Mouse (Mus musculus) forebrain, embryonic 15.5 days (tissue): ENCODE measurements at regions not wholly inside any gene's neighbourhood (a gene's known extent, or its start where the extent isn't known, plus 50 kb on each side); places are given as distances from the start of the nearest gene placed in this dataset.

Experiments
- ATAC-seq: fragments of 200-750 bp; cut with Nextera tagmentation; replicated peaks from 2 replicates; pipeline ENCODE4 v1.8.0; 2017; ENCODE audit warnings: mild to moderate bottlenecking, moderate TSS enrichment, moderate library complexity
- H3K27ac ChIP-seq: fragments of 300-500 bp; sonication (generic); replicated peaks from 2 replicates; pipeline ENCODE4 v1.5.1; 2015; ENCODE audit warnings: mild to moderate bottlenecking, inconsistent platforms
- H3K27me3 ChIP-seq: fragments of 300-500 bp; sonication (generic); 2 replicates; pipeline ENCODE4 v1.6.1; 2015; ENCODE audit warnings: inconsistent platforms
- H3K36me3 ChIP-seq: fragments of 300-500 bp; sonication (generic); 2 replicates; pipeline ENCODE4 v1.6.1; 2015; ENCODE audit warnings: mild to moderate bottlenecking, inconsistent platforms
- H3K4me1 ChIP-seq: fragments of 300-500 bp; sonication (generic); 2 replicates; pipeline ENCODE4 v1.6.1; 2015; ENCODE audit warnings: inconsistent platforms
- H3K4me2 ChIP-seq: fragments of 300-500 bp; sonication (generic); replicated peaks from 2 replicates; pipeline ENCODE4 v1.6.1; 2015; ENCODE audit warnings: mild to moderate bottlenecking, inconsistent platforms
- H3K4me3 ChIP-seq: fragments of 300-500 bp; sonication (generic); 2 replicates; pipeline ENCODE4 v1.5.1; 2015; ENCODE audit warnings: mild to moderate bottlenecking, inconsistent platforms
- H3K9ac ChIP-seq: fragments of 300-500 bp; sonication (generic); replicated peaks from 2 replicates; pipeline ENCODE4 v1.6.1; 2015; ENCODE audit warnings: mild to moderate bottlenecking, inconsistent platforms
- H3K9me3 ChIP-seq: fragments of 300-500 bp; sonication (generic); 2 replicates; pipeline ENCODE4 v1.6.1; 2016; ENCODE audit warnings: inconsistent platforms
- WGBS: fragments of 180-500 bp; shearing (Covaris S2); methylation state at CpG from one replicate; pipeline ENCODE4 v1.1.7; 2015; ENCODE audit warnings: mixed read lengths; 5-methylcytosine and 5-hydroxymethylcytosine counted together

DNA sequence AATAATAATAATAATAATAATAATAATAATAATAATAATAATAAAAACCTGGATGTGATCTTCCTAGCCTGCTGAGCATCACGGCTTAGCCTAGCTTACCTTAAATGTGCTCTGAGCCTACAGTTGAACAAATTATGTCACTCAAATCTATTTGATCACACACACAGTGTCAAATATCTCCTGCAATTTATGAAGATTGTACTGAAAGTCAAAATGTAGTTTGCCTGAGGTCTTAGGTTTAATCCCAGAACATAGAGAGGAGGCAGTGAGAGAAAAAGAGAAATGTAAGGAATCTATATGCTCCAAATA lies 456.4 kb downstream of the Tm4sf1 start:
- H3K9me3 ChIP-seq = no peaks in the 10 kb centered on the region
- WGBS = 63% methylated on average over 1 of the region's 1 CpGs
- H3K27ac ChIP-seq = 0 out of 2 replicates have a peak overlapping the region, but pooled peaks have one; percentile 61
- no peak overlapping the region for H3K4me2 ChIP-seq
- ATAC-seq = 0 out of 2 replicates have a peak, but pooled peaks have one; percentile 35
- no peak overlapping the region for H3K4me3 ChIP-seq
- H3K9ac ChIP-seq = no peak overlapping the region
- no peaks in the 10 kb centered on the region for H3K27me3 ChIP-seq
- H3K4me1 ChIP-seq = peaks cover 9% of the 10 kb centered on the region
- H3K36me3 ChIP-seq = no peaks in the 10 kb centered on the region

DNA sequence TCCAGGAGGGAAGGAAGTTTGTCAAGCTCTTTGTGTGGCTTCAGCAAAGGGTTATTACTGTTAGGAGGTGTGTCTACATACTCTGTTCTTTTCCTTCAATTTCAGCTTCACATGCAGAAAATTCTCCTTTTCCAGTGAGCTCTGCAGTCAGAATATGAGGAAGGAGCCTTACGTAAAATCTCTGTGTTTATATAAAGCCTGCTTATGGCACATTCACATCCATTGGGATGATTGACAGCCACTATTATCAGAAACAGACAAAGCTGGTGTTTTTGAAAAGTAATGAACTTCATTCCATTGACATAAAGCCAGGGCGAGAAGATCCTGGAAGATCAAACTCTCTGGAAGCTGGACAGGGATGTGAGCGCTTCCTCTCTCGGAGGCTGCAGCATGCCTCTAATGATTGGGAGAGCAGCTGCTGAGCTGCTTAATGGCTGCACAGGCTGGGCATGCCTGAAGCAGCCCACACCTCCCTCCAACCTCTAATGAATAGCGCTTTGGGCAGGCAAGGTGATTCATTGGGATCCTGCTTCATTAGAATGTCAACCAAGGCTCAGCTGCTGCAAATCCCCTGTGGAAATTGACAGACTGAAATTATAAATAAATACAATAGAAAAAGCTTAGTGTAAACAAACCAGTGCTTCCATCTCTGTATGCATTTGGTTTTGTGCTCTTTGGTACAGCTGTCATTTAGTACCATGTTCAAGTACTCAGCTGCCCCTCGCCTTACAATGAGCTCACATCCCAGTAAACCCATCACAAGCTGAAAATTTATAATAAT lies 456.9 kb downstream of the Tm4sf1 start:
- peak; percentile 94 for ATAC-seq
- no peaks in the 10 kb centered on the region for H3K36me3 ChIP-seq
- peaks cover 9% of the 10 kb centered on the region for H3K4me1 ChIP-seq
- H3K4me2 ChIP-seq = peak overlapping the region; percentile 30
- H3K4me3 ChIP-seq = no peak overlapping the region
- H3K9ac ChIP-seq = no peak overlapping the region
- peak overlapping the region; percentile 61 for H3K27ac ChIP-seq
- no peaks in the 10 kb centered on the region for H3K9me3 ChIP-seq
- no peaks in the 10 kb centered on the region for H3K27me3 ChIP-seq
- 16% methylated on average over 6 of the region's 6 CpGs for WGBS

DNA sequence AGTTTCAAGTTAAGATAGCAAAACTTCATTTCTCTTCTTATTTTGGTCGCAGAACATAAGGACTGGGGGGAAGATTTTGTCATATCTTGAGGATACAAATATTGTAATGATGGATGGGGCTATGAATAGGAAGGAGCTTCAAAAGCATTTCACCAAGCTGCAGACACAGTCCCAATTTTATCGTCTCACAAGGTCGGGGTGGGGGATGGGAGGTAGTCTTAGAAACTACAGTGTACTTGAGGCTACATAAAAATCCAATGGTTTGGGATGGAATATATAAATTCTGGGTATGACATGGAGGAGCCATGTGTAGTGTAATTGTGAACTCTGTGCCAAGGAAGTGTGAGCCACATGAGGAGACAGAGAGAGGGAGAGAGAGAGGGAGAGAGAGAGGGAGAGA lies 464.6 kb downstream of the Tm4sf1 start:
- Histone ChIP-seq H3K4me3 (no peak overlapping the region), H3K9me3 (no peaks in the 10 kb centered on the region), H3K27ac (no peak overlapping the region), H3K36me3 (no peaks in the 10 kb centered on the region), H3K27me3 (no peaks in the 10 kb centered on the region), H3K4me2 (no peak overlapping the region), H3K4me1 (0 out of 2 replicates have a peak, but pooled peaks cover 2% of the 10 kb centered on the region), H3K9ac (no peak overlapping the region)
- WGBS = 85% methylated on average over 3 of the region's 3 CpGs
- ATAC-seq = no peak

DNA sequence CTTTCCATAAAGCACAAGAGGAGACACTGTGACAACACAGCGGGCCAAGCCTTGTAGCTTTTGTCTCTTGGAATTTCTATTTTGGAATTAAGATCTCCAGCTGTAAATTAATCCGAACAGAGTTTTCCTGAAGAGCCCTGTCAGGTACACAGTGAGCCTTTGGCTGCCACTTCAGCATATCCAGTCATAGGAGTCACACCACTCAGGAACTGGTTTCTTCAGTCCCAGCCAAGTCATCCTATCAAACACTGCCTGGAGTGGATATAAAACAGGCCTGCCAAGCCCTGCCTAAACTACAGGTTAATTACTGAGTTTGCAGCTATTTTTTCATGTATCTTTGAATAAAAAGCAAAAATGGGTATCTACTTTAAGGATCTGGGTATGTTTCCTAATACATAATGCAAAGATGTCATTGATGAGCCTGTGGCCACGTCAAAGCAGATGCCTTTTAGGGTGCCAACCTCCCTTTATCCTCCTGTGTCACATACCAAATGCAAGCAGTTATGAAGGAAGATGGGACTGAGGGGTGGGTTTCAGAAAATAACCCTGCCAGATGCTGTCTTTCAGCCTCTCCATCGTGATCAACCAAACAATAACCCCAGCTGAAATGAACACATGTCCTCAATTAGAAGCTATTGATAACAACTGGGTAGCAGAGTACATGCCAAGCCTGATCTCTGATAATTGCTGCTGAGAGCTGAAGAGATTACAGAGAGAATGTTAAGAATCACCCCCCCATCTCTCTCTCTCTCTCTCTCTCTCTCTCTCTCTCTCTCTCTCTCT lies 471.3 kb downstream of the Tm4sf1 start:
- Histone ChIP-seq H3K4me3 (no peak overlapping the region), H3K27me3 (no peaks in the 10 kb centered on the region), H3K27ac (peak overlapping the region; percentile 72), H3K9me3 (no peaks in the 10 kb centered on the region), H3K9ac (no peak overlapping the region), H3K4me1 (peaks cover 3% of the 10 kb centered on the region; the same call in 1 of the 2 replicates), H3K36me3 (no peaks in the 10 kb centered on the region), H3K4me2 (no peak overlapping the region)
- peak; percentile 81 for ATAC-seq
- WGBS = 51% methylated on average over 4 of the region's 4 CpGs

GRCm38 (mm10) chr3:56824157-56824556 lies 477.6 kb downstream of the Tm4sf1 start:
- Histone ChIP-seq H3K9ac (no peak overlapping the region), H3K36me3 (no peaks in the 10 kb centered on the region), H3K27me3 (no peaks in the 10 kb centered on the region), H3K4me3 (no peak overlapping the region), H3K27ac (no peak overlapping the region), H3K4me2 (no peak overlapping the region), H3K9me3 (no peaks in the 10 kb centered on the region), H3K4me1 (no peaks in the 10 kb centered on the region)
- peak; percentile 71; the same call in 1 of the 2 replicates for ATAC-seq
- WGBS = 55% methylated on average over 4 of the region's 4 CpGs

GRCm38 (mm10) chr3:56810548-56811071 lies 491.2 kb downstream of the Tm4sf1 start:
- Histone ChIP-seq H3K4me1 (no peaks in the 10 kb centered on the region), H3K4me3 (no peak overlapping the region), H3K9ac (no peak overlapping the region), H3K27me3 (no peaks in the 10 kb centered on the region), H3K36me3 (no peaks in the 10 kb centered on the region), H3K9me3 (no peaks in the 10 kb centered on the region), H3K27ac (no peak overlapping the region), H3K4me2 (no peak overlapping the region)
- ATAC-seq = no peak
- 84% methylated on average over 1 of the region's 1 CpGs for WGBS

DNA sequence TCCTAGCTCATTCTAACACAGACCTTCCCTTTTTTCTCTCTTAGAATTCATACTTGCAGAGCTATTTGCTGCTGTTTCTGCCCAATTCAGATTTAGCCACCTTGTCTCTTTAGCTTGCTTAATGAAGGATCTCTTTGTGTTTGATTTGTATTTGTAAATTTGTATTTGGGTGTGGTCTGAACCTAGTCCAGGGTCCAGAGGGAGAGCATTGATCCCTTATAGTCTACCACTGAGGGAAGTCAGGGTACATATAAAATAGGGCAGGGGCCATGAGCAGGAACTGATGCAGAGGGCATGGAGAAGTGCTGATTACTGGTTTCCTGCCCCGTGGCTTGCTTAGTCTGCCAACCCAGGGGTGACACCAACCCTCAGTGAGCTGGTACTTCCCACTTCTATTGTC lies 508.7 kb downstream of the Tm4sf1 start:
- no peaks in the 10 kb centered on the region for H3K4me1 ChIP-seq
- H3K9me3 ChIP-seq = no peaks in the 10 kb centered on the region
- no peak overlapping the region for H3K4me2 ChIP-seq
- 81% methylated on average over 1 of the region's 1 CpGs for WGBS
- H3K27me3 ChIP-seq = no peaks in the 10 kb centered on the region
- H3K36me3 ChIP-seq = no peaks in the 10 kb centered on the region
- H3K9ac ChIP-seq = no peak overlapping the region
- no peak for ATAC-seq
- H3K4me3 ChIP-seq = no peak overlapping the region
- no peak overlapping the region for H3K27ac ChIP-seq

- ATAC-seq = no peak
Measured at GRCm38 (mm10) chr3:56789155-56789554, 512.6 kb downstream of the Tm4sf1 start.

GRCm38 (mm10) chr3:56773920-56774319 lies 527.9 kb downstream of the Tm4sf1 start:
- ATAC-seq = no peak
- Histone ChIP-seq H3K27me3 (no peaks in the 10 kb centered on the region), H3K36me3 (no peaks in the 10 kb centered on the region), H3K4me3 (no peak overlapping the region), H3K4me2 (no peak overlapping the region), H3K27ac (no peak overlapping the region), H3K9ac (no peak overlapping the region), H3K4me1 (no peaks in the 10 kb centered on the region), H3K9me3 (no peaks in the 10 kb centered on the region)
- WGBS = 74% methylated on average over 5 of the region's 5 CpGs

More at GRCm38 (mm10) chr3:56789155-56789554, 512.6 kb downstream of the Tm4sf1 start:
- Histone ChIP-seq H3K4me2 (no peak overlapping the region), H3K9ac (no peak overlapping the region), H3K4me3 (no peak overlapping the region), H3K36me3 (no peaks in the 10 kb centered on the region), H3K27ac (peak overlapping the region; percentile 17), H3K4me1 (no peaks in the 10 kb centered on the region), H3K27me3 (no peaks in the 10 kb centered on the region), H3K9me3 (no peaks in the 10 kb centered on the region)
- 38% methylated on average over 3 of the region's 3 CpGs for WGBS

- Histone ChIP-seq H3K9me3 (no peaks in the 10 kb centered on the region), H3K27me3 (no peaks in the 10 kb centered on the region), H3K4me2 (no peak overlapping the region), H3K4me3 (no peak overlapping the region), H3K27ac (no peak overlapping the region), H3K9ac (no peak overlapping the region), H3K4me1 (no peaks in the 10 kb centered on the region), H3K36me3 (no peaks in the 10 kb centered on the region)
- WGBS = 10% methylated on average over 2 of the region's 2 CpGs
- ATAC-seq = peak; percentile 43; the same call in 1 of the 2 replicates
Measured at GRCm38 (mm10) chr3:56770225-56770624, 531.6 kb downstream of the Tm4sf1 start.

- no peaks in the 10 kb centered on the region for H3K9me3 ChIP-seq
- no peak overlapping the region for H3K9ac ChIP-seq
- H3K4me2 ChIP-seq = no peak overlapping the region
- no peaks in the 10 kb centered on the region for H3K27me3 ChIP-seq
- no peak overlapping the region for H3K4me3 ChIP-seq
- H3K4me1 ChIP-seq = no peaks in the 10 kb centered on the region
- no peak overlapping the region for H3K27ac ChIP-seq
- no peaks in the 10 kb centered on the region for H3K36me3 ChIP-seq
- 0 out of 2 replicates have a peak, but pooled peaks have one; percentile 23 for ATAC-seq
- 63% methylated on average over 3 of the region's 3 CpGs for WGBS
Measured at GRCm38 (mm10) chr3:56767133-56767532, 534.7 kb downstream of the Tm4sf1 start.

- Histone ChIP-seq H3K36me3 (no peaks in the 10 kb centered on the region), H3K9ac (no peak overlapping the region), H3K27ac (no peak overlapping the region), H3K27me3 (no peaks in the 10 kb centered on the region), H3K9me3 (no peaks in the 10 kb centered on the region), H3K4me2 (no peak overlapping the region), H3K4me3 (no peak overlapping the region), H3K4me1 (no peaks in the 10 kb centered on the region)
- no peak for ATAC-seq
- WGBS = 70% methylated on average over 3 of the region's 3 CpGs
Measured at GRCm38 (mm10) chr3:56764336-56764735, 537.5 kb downstream of the Tm4sf1 start.
